Mouse (Mus musculus) thymus, postnatal 4 days (tissue): ENCODE data around the gene Pde4a.
"Not testable (repeated sequence)": the region's sequence is repeated elsewhere in the genome, so short reads cannot be mapped to it uniquely, and the experiment has no call there.

Source experiments
- DNase-seq: peaks from one replicate; pipeline ENCODE4 v3.0.0; 2021

The Pde4a gene

DNA sequence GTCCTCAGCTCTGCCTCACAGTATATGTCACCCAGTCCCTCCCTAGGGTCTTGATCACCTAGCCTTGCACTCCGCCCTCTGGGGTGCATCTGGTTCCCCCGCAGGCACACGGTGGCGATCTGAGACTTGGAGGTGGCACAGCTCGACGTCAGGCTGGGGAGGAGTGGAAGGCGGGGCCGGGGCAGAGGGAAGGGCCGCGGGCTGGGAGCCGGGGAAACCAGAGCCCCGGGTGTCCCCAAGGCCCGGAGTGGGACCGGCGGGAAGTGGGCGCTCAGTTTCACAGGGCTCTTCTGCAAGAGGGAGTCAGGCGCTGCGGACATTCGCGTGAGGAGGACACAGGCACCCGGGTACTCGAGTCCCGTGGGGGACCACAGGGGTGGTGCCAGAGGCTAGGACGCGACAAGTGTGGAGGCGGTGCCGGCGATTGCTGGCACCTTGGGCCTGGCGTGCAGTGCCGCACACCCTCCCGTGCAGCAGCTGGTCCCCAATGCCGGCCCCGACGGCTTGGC lies 18.4 kb downstream of the Pde4a start:
- DNase-seq, result peak; percentile 73

GRCm38 (mm10) chr9:21184733-21185132 lies 19.2 kb downstream of the Pde4a start:
- no peak for DNase-seq

DNA sequence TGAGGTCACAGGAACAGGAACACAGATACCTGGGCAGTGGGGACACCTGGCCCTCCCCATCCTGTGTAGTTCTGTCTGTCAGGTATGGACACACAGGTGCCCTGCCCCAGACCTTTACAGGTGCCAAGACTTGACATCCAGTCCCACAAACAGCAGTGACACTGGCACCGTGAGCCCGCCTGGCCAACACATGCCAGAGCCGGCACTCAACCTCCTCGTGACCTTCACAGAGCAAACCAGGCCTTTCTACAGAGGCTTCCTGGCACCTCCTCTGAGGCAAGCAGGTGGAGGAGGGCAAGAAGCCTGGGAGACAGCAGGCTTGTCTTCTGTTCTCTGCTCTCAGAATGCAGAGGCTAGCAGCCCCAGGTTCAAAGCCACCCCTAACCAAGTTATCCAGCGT lies 19.9 kb downstream of the Pde4a start:
- no peak for DNase-seq

DNA sequence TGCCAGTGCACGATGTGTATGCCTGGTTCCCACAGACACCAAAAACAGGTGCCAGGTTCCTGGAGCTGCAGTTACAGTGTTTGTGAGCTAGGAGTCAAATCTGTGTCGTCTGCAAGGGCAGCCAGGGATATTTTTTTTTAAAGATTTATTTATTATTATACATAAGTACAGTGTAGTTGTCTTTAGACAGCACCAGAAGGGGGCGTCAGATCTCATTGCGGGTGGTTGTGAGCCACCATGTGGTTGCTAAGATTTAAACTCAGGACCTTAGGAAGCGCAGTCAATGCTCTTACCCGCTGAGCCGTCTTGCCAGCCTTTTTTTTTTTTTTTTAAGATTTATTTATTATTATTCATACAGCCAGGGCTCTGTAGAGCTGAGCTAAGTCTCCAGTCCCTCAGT lies 24.4 kb downstream of the Pde4a start:
- peak; percentile 70 for DNase-seq

DNA sequence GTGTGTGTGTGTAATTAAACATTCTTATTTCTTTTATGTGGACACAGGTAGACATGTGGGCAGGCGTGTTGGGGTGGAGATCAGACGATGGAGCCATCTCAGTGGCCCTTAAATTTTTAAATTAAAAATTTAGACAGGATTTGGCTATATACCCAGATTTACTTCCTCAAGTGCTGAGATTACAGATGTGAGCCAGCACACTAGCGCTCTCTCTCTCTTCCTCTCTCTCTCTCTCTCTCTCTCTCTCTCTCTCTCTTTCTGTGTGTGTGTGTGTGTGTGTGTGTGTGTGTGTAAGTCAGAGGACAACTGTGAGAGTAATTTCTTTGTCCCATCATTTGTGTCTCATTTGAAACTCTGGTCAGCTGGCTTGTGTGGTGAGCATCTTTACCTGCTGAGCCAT lies 25.2 kb downstream of the Pde4a start:
- DNase-seq, result no peak

DNA sequence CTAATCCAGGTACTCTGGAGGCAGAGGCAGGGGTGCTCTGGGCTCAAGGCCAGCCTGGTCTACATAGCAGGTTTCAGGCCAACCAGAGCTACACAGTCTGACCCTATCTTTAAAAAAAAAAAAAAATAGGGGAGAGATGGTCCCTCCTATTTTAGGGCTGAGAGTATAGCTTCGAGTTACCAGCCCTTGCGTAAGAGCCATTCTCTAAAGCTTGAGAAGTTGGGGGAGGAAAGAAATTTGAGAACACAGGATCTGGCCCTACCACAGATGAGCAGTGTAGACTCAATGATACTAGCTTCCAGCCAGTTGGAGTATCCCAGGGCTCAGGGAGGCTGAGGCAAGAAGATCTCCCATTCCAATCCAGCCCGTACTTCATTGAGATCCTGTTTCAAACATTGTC lies 28.3 kb downstream of the Pde4a start:
- no peak for DNase-seq

- DNase-seq, result no peak
These were observed 29.4 kb downstream of the Pde4a start for GRCm38 (mm10) chr9:21194787-21195493.

DNA sequence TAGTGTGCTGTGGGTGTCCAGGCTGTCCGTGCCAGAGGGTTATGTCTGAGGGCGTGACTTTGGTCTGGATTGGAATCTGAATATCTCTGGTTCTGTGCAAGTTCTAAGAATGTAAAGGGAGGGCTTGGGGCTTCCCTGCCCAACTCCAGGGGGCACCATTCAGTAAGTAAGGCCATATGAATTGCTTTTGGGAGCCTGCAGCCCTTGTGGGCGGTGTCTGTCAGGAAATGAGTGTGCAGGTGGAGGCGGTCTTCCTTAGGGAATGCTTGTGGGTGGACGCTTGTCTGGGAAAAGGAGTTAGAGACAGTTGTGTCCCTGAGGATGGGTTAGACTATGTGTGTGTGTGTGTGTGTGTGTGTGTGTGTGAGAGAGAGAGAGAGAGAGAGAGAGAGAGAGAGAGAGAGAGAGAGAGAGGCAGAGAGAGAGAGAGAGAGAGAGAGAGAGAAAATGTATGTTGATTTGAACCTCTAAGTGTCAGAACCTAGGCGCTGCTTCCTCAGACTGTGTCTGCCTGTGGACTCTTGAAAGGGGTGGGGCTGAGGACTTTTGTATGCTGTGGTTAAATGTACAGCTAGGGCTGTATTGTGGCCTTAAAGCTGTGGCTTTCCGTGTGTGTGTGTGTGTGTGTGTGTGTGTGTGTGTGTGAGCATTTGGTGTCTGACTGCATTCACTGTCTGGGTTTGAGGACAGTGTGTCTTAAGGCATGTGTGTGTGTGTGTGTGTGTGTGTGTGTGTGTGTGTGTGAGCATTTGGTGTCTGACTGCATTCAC lies 30.4 kb downstream of the Pde4a start:
- not testable (repeated sequence) for DNase-seq

- DNase-seq, result peak; percentile 27
These were observed 31.3 kb downstream of the Pde4a start for GRCm38 (mm10) chr9:21196521-21197433.

GRCm38 (mm10) chr9:21197981-21198380 lies 32.5 kb downstream of the Pde4a start:
- DNase-seq, result no peak

GRCm38 (mm10) chr9:21198960-21199359 lies 33.4 kb downstream of the Pde4a start:
- no peak for DNase-seq

GRCm38 (mm10) chr9:21204156-21204527 lies 38.6 kb downstream of the Pde4a start:
- DNase-seq, result no peak

GRCm38 (mm10) chr9:21204528-21205272 lies 39.2 kb downstream of the Pde4a start:
- DNase-seq, result no peak

DNA sequence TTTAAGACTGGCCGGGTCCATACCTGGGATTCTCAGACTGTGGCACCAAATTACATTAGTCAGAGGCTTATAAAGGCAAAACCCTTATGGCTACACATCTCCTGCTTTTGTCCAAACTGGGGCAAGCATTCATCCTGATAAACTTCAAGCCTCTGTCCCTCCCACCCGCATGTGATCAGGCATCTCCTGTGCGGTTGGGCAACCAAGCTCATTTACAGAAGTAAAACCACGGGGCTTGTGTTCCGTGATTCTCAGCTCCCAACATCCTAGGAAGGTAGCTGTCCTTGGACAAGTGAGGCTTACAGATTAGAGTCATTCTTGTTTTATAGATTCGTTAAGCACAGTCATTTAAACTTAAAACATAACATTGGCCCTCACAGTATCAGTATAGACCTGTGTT lies 41.3 kb downstream of the Pde4a start:
- DNase-seq, result no peak

DNA sequence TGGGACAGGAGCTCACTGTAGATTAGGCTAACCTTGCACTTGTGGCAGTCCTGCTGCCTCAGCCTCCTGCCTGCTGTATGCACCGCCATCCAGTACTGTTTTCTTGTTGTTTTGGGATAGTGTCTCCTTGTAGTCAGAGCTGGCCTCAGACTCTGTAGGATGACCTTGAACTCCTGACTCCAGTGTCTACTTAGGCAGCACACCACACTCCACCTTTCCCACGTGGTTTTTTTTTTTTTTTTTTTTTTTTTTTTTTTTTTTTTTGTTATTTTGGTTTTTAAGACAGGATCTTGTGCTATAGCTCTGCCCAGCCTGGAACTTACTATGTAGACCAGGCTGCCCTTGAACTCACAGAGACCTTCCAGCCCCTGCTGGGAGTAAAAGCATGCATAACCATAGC lies 43.1 kb downstream of the Pde4a start:
- no peak for DNase-seq

DNA sequence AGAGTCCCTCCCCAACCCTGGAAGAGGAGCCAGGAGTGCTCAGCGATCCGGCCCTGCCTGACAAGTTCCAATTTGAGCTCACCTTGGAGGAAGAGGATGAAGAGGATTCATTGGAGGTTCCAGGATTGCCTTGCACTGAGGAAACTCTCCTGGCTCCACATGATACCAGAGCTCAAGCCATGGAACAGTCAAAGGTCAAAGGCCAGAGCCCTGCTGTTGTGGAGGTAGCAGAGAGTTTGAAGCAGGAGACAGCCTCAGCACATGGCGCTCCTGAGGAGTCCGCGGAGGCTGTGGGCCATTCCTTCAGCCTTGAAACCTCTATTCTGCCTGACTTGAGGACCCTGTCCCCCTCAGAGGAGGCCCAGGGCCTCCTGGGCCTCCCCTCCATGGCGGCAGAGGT lies 45.3 kb downstream of the Pde4a start:
- no peak for DNase-seq

- DNase-seq, result no peak
These were observed 46.1 kb downstream of the Pde4a start for GRCm38 (mm10) chr9:21211624-21212023.

GRCm38 (mm10) chr9:21213617-21214190 lies 48.2 kb downstream of the Pde4a start:
- DNase-seq, result peak; percentile 59

DNA sequence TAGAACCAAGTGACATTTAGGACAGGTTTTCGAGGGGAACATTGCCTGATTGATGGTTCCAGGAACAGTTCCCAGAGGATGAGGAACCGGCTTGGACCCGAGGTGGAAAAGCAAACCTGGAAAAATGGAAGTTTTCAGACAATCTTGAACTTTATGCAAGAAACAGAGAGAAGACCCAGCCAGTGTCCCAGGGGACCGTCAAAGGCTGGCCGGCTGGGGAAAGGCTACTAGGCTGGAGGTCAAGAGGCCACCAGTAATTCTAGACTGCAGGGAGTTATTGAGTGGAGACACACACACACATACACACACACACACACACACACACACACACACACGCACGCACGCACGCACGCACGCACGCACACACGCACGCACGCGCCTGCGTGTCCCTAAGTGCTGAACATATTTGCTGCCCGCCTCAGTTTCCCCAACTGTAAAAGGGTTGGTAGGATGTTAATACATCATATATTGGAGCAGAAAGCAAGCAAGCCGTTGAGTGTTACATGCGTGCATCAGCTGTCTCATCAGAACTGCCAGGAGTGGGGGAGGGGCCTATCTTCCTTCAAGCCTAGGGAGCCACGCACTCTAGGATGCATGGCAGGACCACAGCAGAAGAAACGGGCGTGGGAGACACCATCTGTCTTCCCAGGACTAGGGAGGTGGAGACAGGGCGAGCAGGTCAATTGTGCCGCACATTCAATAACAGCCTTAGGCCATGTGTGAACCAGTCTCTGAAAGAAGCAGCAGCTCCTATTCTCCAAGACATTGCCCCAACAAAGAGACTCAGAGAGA lies 50.7 kb downstream of the Pde4a start:
- DNase-seq, result no peak

GRCm38 (mm10) chr9:21219820-21220219 lies 54.3 kb downstream of the Pde4a start:
- DNase-seq, result peak; percentile 55
